Mouse (Mus musculus) MEL (cell line): ENCODE measurements around the gene Pafah1b1. TPM values are rescaled to one million over a fixed set of nuclear protein-coding genes. Genes with fewer than 3 reads are reported as not detected.

ENCODE experiments used
- DNase-seq: peaks from one replicate; pipeline ENCODE4 v3.0.0; 2011; ENCODE audit warnings: low read depth, low spot score
- H3K27ac ChIP-seq: 2 replicates; pipeline ENCODE4 v1.5.1; 2012; ENCODE audit warnings: low read depth, mild to moderate bottlenecking, control low read depth, low read length, moderate library complexity; ENCODE audit not compliant: control insufficient read depth
- H3K27me3 ChIP-seq, 2 experiments: fragments of 150-350 bp in 1 of 2; sonication (generic) in 1 of 2; 2 replicates each; pipeline ENCODE4 v1.6.1; 2012; ENCODE audit warnings: low read length in 2 of 2, mild to moderate bottlenecking in 2 of 2, improper control_type of control experiment in 1 of 2, moderate library complexity in 1 of 2; ENCODE audit not compliant: insufficient read depth in 2 of 2, control insufficient read depth in 1 of 2
- H3K36me3 ChIP-seq, 2 experiments: 2 replicates each; pipeline ENCODE4 v1.6.1; 2012 to 2014; ENCODE audit warnings: low read length in 2 of 2, improper control_type of control experiment in 1 of 2, inconsistent platforms in 1 of 2, mild to moderate bottlenecking in 1 of 2; ENCODE audit not compliant: insufficient read depth in 2 of 2, control insufficient read depth in 1 of 2
- H3K4me1 ChIP-seq, 2 experiments: fragments of 150-350 bp in 1 of 2; sonication (generic) in 1 of 2; 2 replicates each; pipeline ENCODE4 v1.6.1; 2012; ENCODE audit warnings: low read length in 2 of 2, improper control_type of control experiment in 1 of 2, mild to moderate bottlenecking in 1 of 2; ENCODE audit not compliant: insufficient read depth in 2 of 2, control insufficient read depth in 1 of 2
- H3K4me3 ChIP-seq, 2 experiments: fragments of 150-350 bp in 1 of 2; sonication (generic) in 1 of 2; 2 replicates each; pipeline ENCODE4 v1.5.1; 2012; ENCODE audit warnings: low read depth in 2 of 2, low read length in 2 of 2, mild to moderate bottlenecking in 2 of 2, moderate library complexity in 2 of 2, control low read depth in 1 of 2, improper control_type of control experiment in 1 of 2; ENCODE audit not compliant: control insufficient read depth in 1 of 2, insufficient read depth in 1 of 2
- H3K79me2 ChIP-seq: 2 replicates; pipeline ENCODE4 v1.6.1; 2012; ENCODE audit warnings: mild to moderate bottlenecking, low read length, moderate library complexity; ENCODE audit not compliant: control insufficient read depth, poor library complexity, insufficient read depth
- H3K9ac ChIP-seq: 2 replicates; pipeline ENCODE4 v1.6.1; 2012; ENCODE audit warnings: low read depth, mild to moderate bottlenecking, control low read depth, low read length, moderate library complexity; ENCODE audit not compliant: control insufficient read depth, poor library complexity, severe bottlenecking
- H3K9me3 ChIP-seq: fragments of 150-350 bp; sonication (generic); replicated peaks from 2 replicates; pipeline ENCODE4 v1.6.1; 2012; ENCODE audit warnings: mild to moderate bottlenecking, low read length, improper control_type of control experiment, moderate library complexity; ENCODE audit not compliant: insufficient read depth
- BHLHE40 ChIP-seq: IDR thresholded peaks from 2 replicates; pipeline ENCODE4 v1.6.1; 2012; ENCODE audit warnings: low read depth, mild to moderate bottlenecking, inconsistent platforms, low read length, improper control_type of control experiment, borderline replicate concordance
- CHD1 ChIP-seq: IDR thresholded peaks from 2 replicates; pipeline ENCODE4 v1.6.1; 2012; ENCODE audit warnings: low read depth, mild to moderate bottlenecking, inconsistent platforms, low read length, improper control_type of control experiment
- CHD2 ChIP-seq: IDR thresholded peaks from 2 replicates; pipeline ENCODE4 v1.6.1; 2011; ENCODE audit warnings: low read length, improper control_type of control experiment
- CTCF ChIP-seq, 3 experiments: IDR thresholded peaks in 2 of 3; conservative IDR thresholded peaks in 1 of 3; 2 replicates each; pipeline ENCODE4 v1.5.1; 2011 to 2012; ENCODE audit warnings: low read length in 3 of 3, low read depth in 2 of 3, mild to moderate bottlenecking in 2 of 3, improper control_type of control experiment in 1 of 3, inconsistent platforms in 1 of 3, mixed read lengths in 1 of 3, moderate library complexity in 1 of 3; ENCODE audit not compliant: control insufficient read depth in 1 of 3, insufficient read depth in 1 of 3, poor library complexity in 1 of 3, severe bottlenecking in 1 of 3
- E2F4 ChIP-seq: IDR thresholded peaks from 2 replicates; pipeline ENCODE4 v1.6.1; 2011; ENCODE audit warnings: low read depth, low read length, improper control_type of control experiment, borderline replicate concordance
- EP300 ChIP-seq, 2 experiments: IDR thresholded peaks; 2 replicates each; pipeline ENCODE4 v1.6.1; 2011; ENCODE audit warnings: improper control_type of control experiment in 2 of 2, low read length in 2 of 2, low read depth in 1 of 2, mild to moderate bottlenecking in 1 of 2
- ETS1 ChIP-seq: IDR thresholded peaks from 2 replicates; pipeline ENCODE4 v1.6.1; 2012; ENCODE audit warnings: low read depth, mild to moderate bottlenecking, inconsistent platforms, low read length, improper control_type of control experiment, moderate library complexity
- GABPA ChIP-seq: IDR thresholded peaks from 2 replicates; pipeline ENCODE4 v1.6.1; 2012; ENCODE audit warnings: low read depth, mild to moderate bottlenecking, inconsistent platforms, low read length, improper control_type of control experiment, moderate library complexity
- HCFC1 ChIP-seq: IDR thresholded peaks from 2 replicates; pipeline ENCODE4 v1.6.1; 2012; ENCODE audit warnings: low read depth, mild to moderate bottlenecking, inconsistent platforms, low read length, improper control_type of control experiment, moderate library complexity
- JUND ChIP-seq: IDR thresholded peaks from 2 replicates; pipeline ENCODE4 v1.6.1; 2011; ENCODE audit warnings: low read depth, mild to moderate bottlenecking, improper control_type of control experiment, low read length
- KAT2A ChIP-seq: conservative IDR thresholded peaks from 2 replicates; pipeline ENCODE4 v1.6.1; 2012; ENCODE audit warnings: low read depth, low read length, improper control_type of control experiment, inconsistent platforms
- MAFK ChIP-seq: IDR thresholded peaks from 2 replicates; pipeline ENCODE4 v1.6.1; 2011; ENCODE audit warnings: low read depth, mild to moderate bottlenecking, low read length, improper control_type of control experiment, borderline replicate concordance
- MAX ChIP-seq: IDR thresholded peaks from 2 replicates; pipeline ENCODE4 v1.6.1; 2011; ENCODE audit warnings: low read length, improper control_type of control experiment
- MAZ ChIP-seq: IDR thresholded peaks from 2 replicates; pipeline ENCODE4 v1.6.1; 2012; ENCODE audit warnings: low read depth, mild to moderate bottlenecking, inconsistent platforms, low read length, improper control_type of control experiment
- MEF2A ChIP-seq: IDR thresholded peaks from 2 replicates; pipeline ENCODE4 v1.6.1; 2014; ENCODE audit warnings: low read depth, mild to moderate bottlenecking, inconsistent platforms, low read length, improper control_type of control experiment; ENCODE audit not compliant: poor library complexity, insufficient replicate concordance, severe bottlenecking; ENCODE audit errors: extremely low read depth
- MXI1 ChIP-seq: IDR thresholded peaks from 2 replicates; pipeline ENCODE4 v1.6.1; 2011; ENCODE audit warnings: mild to moderate bottlenecking, low read depth, low read length, improper control_type of control experiment
- MYB ChIP-seq: IDR thresholded peaks from 2 replicates; pipeline ENCODE4 v1.6.1; 2011; ENCODE audit warnings: mild to moderate bottlenecking, low read depth, low read length, improper control_type of control experiment
- MYC ChIP-seq: IDR thresholded peaks from 2 replicates; pipeline ENCODE4 v1.6.1; 2011; ENCODE audit warnings: low read depth, mild to moderate bottlenecking, low read length, improper control_type of control experiment, moderate library complexity
- NELFE ChIP-seq: IDR thresholded peaks from 2 replicates; pipeline ENCODE4 v1.6.1; 2011; ENCODE audit warnings: low read depth, low read length, improper control_type of control experiment
- NRF1 ChIP-seq: IDR thresholded peaks from 2 replicates; pipeline ENCODE4 v1.6.1; 2014; ENCODE audit warnings: low read depth, mild to moderate bottlenecking, inconsistent platforms, low read length, improper control_type of control experiment, moderate library complexity; ENCODE audit not compliant: poor library complexity, insufficient read depth, severe bottlenecking
- POLR2A ChIP-seq, 2 experiments: IDR thresholded peaks; 2 replicates each; pipeline ENCODE4 v1.6.1; 2011 to 2012; ENCODE audit warnings: low read length in 2 of 2, mild to moderate bottlenecking in 2 of 2, control low read depth in 1 of 2, improper control_type of control experiment in 1 of 2, low read depth in 1 of 2, moderate library complexity in 1 of 2; ENCODE audit not compliant: control insufficient read depth in 1 of 2, insufficient read depth in 1 of 2, poor library complexity in 1 of 2
- RAD21 ChIP-seq: IDR thresholded peaks from 2 replicates; pipeline ENCODE4 v1.6.1; 2011; ENCODE audit warnings: mild to moderate bottlenecking, low read depth, low read length, improper control_type of control experiment
- RCOR1 ChIP-seq: IDR thresholded peaks from 2 replicates; pipeline ENCODE4 v1.6.1; 2012; ENCODE audit warnings: low read depth, mild to moderate bottlenecking, inconsistent platforms, low read length, improper control_type of control experiment
- SIN3A ChIP-seq: IDR thresholded peaks from 2 replicates; pipeline ENCODE4 v1.6.1; 2012; ENCODE audit warnings: low read length, improper control_type of control experiment, inconsistent platforms
- SMC3 ChIP-seq: IDR thresholded peaks from 2 replicates; pipeline ENCODE4 v1.6.1; 2011; ENCODE audit warnings: low read depth, low read length, improper control_type of control experiment
- TAL1 ChIP-seq: IDR thresholded peaks from 2 replicates; pipeline ENCODE4 v1.6.1; 2012; ENCODE audit warnings: mild to moderate bottlenecking, inconsistent platforms, low read length, moderate library complexity, mixed read lengths
- TBP ChIP-seq: IDR thresholded peaks from 2 replicates; pipeline ENCODE4 v1.8.0; 2011; ENCODE audit warnings: low read depth, low read length, improper control_type of control experiment
- TCF12 ChIP-seq: IDR thresholded peaks from 2 replicates; pipeline ENCODE4 v1.6.1; 2014; ENCODE audit warnings: low read depth, mild to moderate bottlenecking, inconsistent platforms, low read length, improper control_type of control experiment, moderate library complexity
- UBTF ChIP-seq: IDR thresholded peaks from 2 replicates; pipeline ENCODE4 v1.6.1; 2012; ENCODE audit warnings: low read depth, mild to moderate bottlenecking, inconsistent platforms, low read length, improper control_type of control experiment, moderate library complexity, borderline replicate concordance; ENCODE audit not compliant: insufficient read depth
- USF1 ChIP-seq: IDR thresholded peaks from 2 replicates; pipeline ENCODE4 v1.6.1; 2014; ENCODE audit warnings: low read depth, mild to moderate bottlenecking, inconsistent platforms, low read length, improper control_type of control experiment, moderate library complexity
- ZC3H11A ChIP-seq: IDR thresholded peaks from 2 replicates; pipeline ENCODE4 v1.6.1; 2012; ENCODE audit warnings: low read depth, mild to moderate bottlenecking, inconsistent platforms, low read length, improper control_type of control experiment
- ZKSCAN1 ChIP-seq: IDR thresholded peaks from 2 replicates; pipeline ENCODE4 v1.6.1; 2012; ENCODE audit warnings: low read depth, mild to moderate bottlenecking, inconsistent platforms, low read length, improper control_type of control experiment, moderate library complexity
- ZNF384 ChIP-seq: IDR thresholded peaks from 2 replicates; pipeline ENCODE4 v1.6.1; 2012; ENCODE audit warnings: low read depth, mild to moderate bottlenecking, inconsistent platforms, low read length, improper control_type of control experiment
- polyA plus RNA-seq, 2 experiments: library from polyadenylated mRNA; stranded (reverse) in 1 of 2; unstranded in 1 of 2; fragments of >175 nt in 1 of 2; fragments of >200 nt in 1 of 2; gene quantifications; 2 replicates each; pipeline versions ENCODE4 v1.2.1 to v1.2.4; 2012; ENCODE audit warnings: low replicate concordance in 2 of 2, low read depth in 1 of 2; ENCODE audit not compliant: insufficient read length in 2 of 2, insufficient read depth in 1 of 2, missing spikeins in 1 of 2
- total RNA-seq: library from RNA; depleted of rRNA; stranded (reverse); fragments of 300-350 nt; gene quantifications from 2 replicates; pipeline ENCODE4 v1.2.3, GENCODE M21; 2012

Pafah1b1 gene
- total and polyA plus RNA-seq, 3 experiments: 54.5 to 67.4 TPM; not detected in 1

DNA sequence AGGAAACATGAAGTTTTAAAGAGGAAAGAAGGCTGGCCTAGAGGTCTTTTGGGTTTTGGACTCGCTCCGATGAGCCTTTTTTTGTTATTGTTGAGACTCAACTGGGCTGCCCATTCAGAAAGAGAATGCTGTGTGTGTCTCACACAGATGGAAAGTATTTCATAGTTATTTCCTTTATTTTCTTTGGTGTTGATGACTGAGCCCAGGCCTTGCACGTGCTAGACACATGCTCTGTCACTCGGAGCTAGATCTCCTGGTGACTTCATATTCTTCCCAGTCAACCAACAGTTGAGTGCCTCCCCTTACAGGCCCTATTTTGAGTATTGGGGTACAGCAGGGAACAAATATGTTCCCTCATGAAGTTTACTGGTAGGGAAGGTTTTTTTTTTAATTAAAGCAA is 47.2 kb upstream of the Pafah1b1 start (continued):
- TF ChIP-seq ZKSCAN1 (no peak), TCF12 (no peak), USF1 (no peak), SMC3 (no peak), UBTF (no peak), E2F4 (0 out of 2 replicates have a peak, but pooled peaks have one; percentile 2), CHD1 (peak; percentile 34; the same call in 1 of the 2 replicates), ZC3H11A (no peak), JUND (no peak), MYB (no peak), EP300 (IDR thresholded peaks at IDR 0.05; ENCODE audit: low read depth in 1 of 2, low read length in 2 of 2) (no peak), RCOR1 (no peak), KAT2A (0 out of 2 replicates have a peak, but pooled peaks have one; percentile 13), MAFK (no peak), MAZ (no peak), CHD2 (no peak), MYC (peak; percentile 98), TAL1 (no peak), GABPA (no peak), SIN3A (no peak), CTCF (IDR thresholded peaks at IDR 0.05 in 2 of 3, conservative IDR thresholded peaks at IDR 0.05 in 1 of 3; ENCODE audit: control insufficient read depth in 1 of 3, insufficient read depth in 1 of 3, low read depth in 2 of 3, low read length in 3 of 3, poor library complexity in 1 of 3, severe bottlenecking in 1 of 3) (no peak)

DNA sequence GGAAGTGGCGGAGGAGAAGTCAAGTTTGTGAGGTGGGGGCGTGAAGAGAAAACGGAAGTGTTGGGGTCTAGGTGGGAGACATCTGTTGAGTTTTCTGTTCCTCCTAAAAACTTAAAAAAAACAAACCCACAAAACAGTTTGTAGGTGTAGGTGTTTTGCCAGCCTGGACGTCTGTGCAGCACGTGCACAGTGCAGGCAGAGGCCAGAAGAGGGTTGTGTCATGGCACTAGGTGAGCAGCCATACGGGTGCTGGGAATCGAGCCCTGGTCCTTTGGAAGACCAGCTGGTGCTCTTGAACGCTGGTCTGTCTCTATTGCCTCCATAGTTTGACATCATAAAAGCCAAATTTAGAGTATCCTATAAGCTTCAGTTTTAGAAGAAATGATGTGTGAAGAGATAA is 46.8 kb upstream of the Pafah1b1 start:
- DNase-seq: peak; percentile 74
- peak overlapping the region; percentile 83 for H3K27ac ChIP-seq
- H3K9me3 ChIP-seq: no peaks in the 10 kb centered on the region
- H3K36me3 ChIP-seq: peaks cover 13 to 34% of the 10 kb centered on the region in 2 experiments
- peaks cover 10 to 26% of the 10 kb centered on the region in 2 experiments; a peak in 3 of 4 replicates for H3K4me1 ChIP-seq
- peak overlapping the region; percentile 84 for H3K9ac ChIP-seq
- no peaks in the 10 kb centered on the region for H3K27me3 ChIP-seq
- peaks cover 49% of the 10 kb centered on the region for H3K79me2 ChIP-seq
- peak overlapping the region; percentile 68 to 78 for H3K4me3 ChIP-seq
- TF ChIP-seq POLR2A (IDR thresholded peaks at IDR 0.05; ENCODE audit: control insufficient read depth in 1 of 2, insufficient read depth in 1 of 2, low read depth in 1 of 2, low read length in 2 of 2, poor library complexity in 1 of 2) (no peak), ETS1 (0 out of 2 replicates have a peak, but pooled peaks have one; percentile 40), HCFC1 (peak; percentile 59), E2F4 (0 out of 2 replicates have a peak, but pooled peaks have one; percentile 47), ZNF384 (no peak), UBTF (0 out of 2 replicates have a peak, but pooled peaks have one; percentile 7), TBP (no peak), MAFK (no peak), MYB (no peak), MXI1 (peak; percentile 76), MYC (no peak; the same call in 1 of the 2 replicates), GABPA (no peak), NELFE (0 out of 2 replicates have a peak, but pooled peaks have one; percentile 42), NRF1 (no peak), MAX (no peak; the same call in 1 of the 2 replicates), CHD2 (no peak), JUND (peak; percentile 15; the same call in 1 of the 2 replicates), RAD21 (no peak), ZKSCAN1 (no peak), CTCF (IDR thresholded peaks at IDR 0.05 in 2 of 3, conservative IDR thresholded peaks at IDR 0.05 in 1 of 3; ENCODE audit: control insufficient read depth in 1 of 3, insufficient read depth in 1 of 3, low read depth in 2 of 3, low read length in 3 of 3, poor library complexity in 1 of 3, severe bottlenecking in 1 of 3) (no peak), MEF2A (no peak), CHD1 (peak; percentile 93; the same call in 1 of the 2 replicates), BHLHE40 (peak; percentile 84)
